Mouse (Mus musculus) MEL (cell line): ENCODE measurements around the gene Ndc1.
"Not testable (repeated sequence)": the region's sequence is repeated elsewhere in the genome, so short reads cannot be mapped to it uniquely, and the experiment has no call there.

Source experiments
- CTCF ChIP-seq, 3 experiments: IDR thresholded peaks in 2 of 3; conservative IDR thresholded peaks in 1 of 3; 2 replicates each; pipeline ENCODE4 v1.5.1; 2011 to 2012; ENCODE audit warnings: low read length in 3 of 3, low read depth in 2 of 3, mild to moderate bottlenecking in 2 of 3, improper control_type of control experiment in 1 of 3, inconsistent platforms in 1 of 3, mixed read lengths in 1 of 3, moderate library complexity in 1 of 3; ENCODE audit not compliant: control insufficient read depth in 1 of 3, insufficient read depth in 1 of 3, poor library complexity in 1 of 3, severe bottlenecking in 1 of 3
- EP300 ChIP-seq, 2 experiments: IDR thresholded peaks; 2 replicates each; pipeline ENCODE4 v1.6.1; 2011; ENCODE audit warnings: improper control_type of control experiment in 2 of 2, low read length in 2 of 2, low read depth in 1 of 2, mild to moderate bottlenecking in 1 of 2
- MAFK ChIP-seq: IDR thresholded peaks from 2 replicates; pipeline ENCODE4 v1.6.1; 2011; ENCODE audit warnings: low read depth, mild to moderate bottlenecking, low read length, improper control_type of control experiment, borderline replicate concordance
- POLR2A ChIP-seq, 2 experiments: IDR thresholded peaks; 2 replicates each; pipeline ENCODE4 v1.6.1; 2011 to 2012; ENCODE audit warnings: low read length in 2 of 2, mild to moderate bottlenecking in 2 of 2, control low read depth in 1 of 2, improper control_type of control experiment in 1 of 2, low read depth in 1 of 2, moderate library complexity in 1 of 2; ENCODE audit not compliant: control insufficient read depth in 1 of 2, insufficient read depth in 1 of 2, poor library complexity in 1 of 2

GRCm38 (mm10) chr4:107366408-107366807, 1.2 kb upstream of the Ndc1 start:
- not testable (repeated sequence) for TF ChIP-seq MAFK; POLR2A (IDR thresholded peaks at IDR 0.05; ENCODE audit: control insufficient read depth in 1 of 2, insufficient read depth in 1 of 2, low read depth in 1 of 2, low read length in 2 of 2, poor library complexity in 1 of 2); EP300 (IDR thresholded peaks at IDR 0.05; ENCODE audit: low read depth in 1 of 2, low read length in 2 of 2); CTCF (IDR thresholded peaks at IDR 0.05 in 2 of 3, conservative IDR thresholded peaks at IDR 0.05 in 1 of 3; ENCODE audit: control insufficient read depth in 1 of 3, insufficient read depth in 1 of 3, low read depth in 2 of 3, low read length in 3 of 3, poor library complexity in 1 of 3, severe bottlenecking in 1 of 3)
